Mouse (Mus musculus): ENCODE measurements around the gene Gmeb1.
A peak's percentile ranks its signal among the peaks of the same experiment; 100 is the strongest.
"Not testable (repeated sequence)": the region's sequence is repeated elsewhere in the genome, so short reads cannot be mapped to it uniquely, and the experiment has no call there.

Gene Gmeb1

DNA sequence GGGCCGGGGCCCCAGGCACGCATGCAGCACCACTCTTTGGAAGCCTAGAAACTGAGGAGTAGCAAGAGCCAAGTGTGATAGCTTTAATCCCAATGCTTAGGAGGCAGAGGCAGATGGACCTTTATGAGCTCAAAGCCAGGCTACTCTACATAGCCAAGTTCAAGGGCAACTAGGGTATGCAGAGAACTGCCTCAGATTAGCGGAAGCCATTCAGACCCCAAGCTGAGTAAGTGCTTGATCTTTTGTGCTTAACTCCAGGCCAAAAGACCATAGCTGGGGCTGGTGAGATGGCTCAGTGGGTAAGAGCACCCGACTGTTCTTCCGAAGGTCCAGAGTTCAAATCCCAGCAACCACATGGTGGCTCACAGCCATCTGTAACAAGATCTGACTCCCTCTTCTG is 39.4 kb downstream of the Gmeb1 start:
- DNase-seq (ENCODE audit: low spot score), result not testable (repeated sequence)

DNA sequence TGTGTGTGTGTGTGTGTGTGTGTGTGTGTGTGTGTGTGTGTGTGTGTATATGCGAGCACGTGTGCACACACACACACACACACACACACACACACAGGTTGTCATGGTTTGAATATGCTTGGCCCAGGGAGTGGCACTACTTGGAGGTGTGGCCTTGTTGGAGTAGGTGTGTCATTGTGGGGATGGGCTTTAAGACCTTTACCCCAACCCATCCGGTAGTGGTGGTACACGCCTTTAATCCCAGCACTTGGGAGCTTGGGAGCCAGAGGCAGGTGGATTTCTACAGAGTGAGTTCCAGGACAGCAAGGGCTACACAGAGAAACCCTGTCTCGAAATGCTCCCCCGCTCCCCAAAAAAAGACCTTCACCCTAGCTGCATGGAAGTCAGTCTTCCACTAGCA is 43.0 kb downstream of the Gmeb1 start:
- not testable (repeated sequence) for DNase-seq (ENCODE audit: low spot score)

DNA sequence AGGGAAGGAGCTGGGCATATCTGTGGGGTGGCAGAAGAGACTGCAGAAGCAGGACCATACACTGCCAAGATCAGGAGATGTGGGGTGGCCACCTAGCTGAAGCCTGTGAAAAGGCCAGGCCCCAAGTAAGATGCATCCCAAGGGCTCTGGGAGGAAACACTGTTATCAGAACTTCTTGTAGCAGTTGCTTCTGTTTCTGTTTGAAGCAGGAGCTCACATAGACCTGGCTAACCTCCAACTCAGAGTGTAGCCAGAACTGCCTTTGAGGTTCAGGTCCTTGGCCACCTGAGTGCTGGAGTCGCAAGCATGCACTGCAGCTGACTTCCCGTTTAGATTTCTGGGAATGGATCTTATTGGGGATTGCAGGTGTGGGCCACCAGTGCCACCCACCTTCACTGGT is 43.6 kb downstream of the Gmeb1 start:
- no peak for DNase-seq (ENCODE audit: low spot score)

DNA sequence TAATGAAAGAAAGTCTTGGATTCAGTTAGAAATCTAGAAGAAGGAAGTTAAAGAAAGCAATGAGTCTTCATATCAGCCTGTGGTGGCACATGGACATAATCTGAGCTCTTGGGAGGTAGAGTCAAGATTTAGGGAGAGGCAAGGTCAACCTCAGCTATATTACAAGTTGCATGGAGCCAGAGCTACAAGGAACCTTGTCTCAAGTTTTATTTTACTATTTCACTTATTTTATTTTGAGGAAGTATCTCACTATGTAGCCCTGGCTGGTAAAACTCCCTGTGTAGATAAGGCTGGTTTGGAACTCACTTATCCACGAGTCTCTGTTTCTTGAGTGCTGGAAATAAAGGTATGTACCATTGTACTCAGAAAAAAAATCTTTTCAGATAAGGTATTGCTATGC is 44.8 kb downstream of the Gmeb1 start:
- DNase-seq (ENCODE audit: low spot score), result no peak

DNA sequence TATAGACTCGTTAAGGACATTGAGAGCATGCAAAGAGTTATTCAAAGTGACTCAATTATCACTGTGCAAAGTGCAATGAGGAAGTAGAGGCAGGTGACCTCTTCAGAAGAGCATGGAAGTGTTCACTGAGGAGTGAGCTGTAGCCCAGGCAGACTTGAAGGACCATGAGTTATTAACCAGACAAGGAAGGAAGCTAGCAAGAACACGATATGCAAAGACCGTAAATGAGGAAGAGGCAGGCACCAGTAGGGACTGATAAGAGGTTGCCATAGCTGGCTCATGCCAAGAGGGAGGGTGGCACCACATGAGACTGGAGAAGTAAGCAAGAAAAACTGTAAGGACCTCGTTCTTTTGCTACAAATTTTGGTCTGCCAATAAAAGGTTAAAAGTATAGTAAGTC is 46.6 kb downstream of the Gmeb1 start:
- DNase-seq (ENCODE audit: low spot score), result no peak

DNA sequence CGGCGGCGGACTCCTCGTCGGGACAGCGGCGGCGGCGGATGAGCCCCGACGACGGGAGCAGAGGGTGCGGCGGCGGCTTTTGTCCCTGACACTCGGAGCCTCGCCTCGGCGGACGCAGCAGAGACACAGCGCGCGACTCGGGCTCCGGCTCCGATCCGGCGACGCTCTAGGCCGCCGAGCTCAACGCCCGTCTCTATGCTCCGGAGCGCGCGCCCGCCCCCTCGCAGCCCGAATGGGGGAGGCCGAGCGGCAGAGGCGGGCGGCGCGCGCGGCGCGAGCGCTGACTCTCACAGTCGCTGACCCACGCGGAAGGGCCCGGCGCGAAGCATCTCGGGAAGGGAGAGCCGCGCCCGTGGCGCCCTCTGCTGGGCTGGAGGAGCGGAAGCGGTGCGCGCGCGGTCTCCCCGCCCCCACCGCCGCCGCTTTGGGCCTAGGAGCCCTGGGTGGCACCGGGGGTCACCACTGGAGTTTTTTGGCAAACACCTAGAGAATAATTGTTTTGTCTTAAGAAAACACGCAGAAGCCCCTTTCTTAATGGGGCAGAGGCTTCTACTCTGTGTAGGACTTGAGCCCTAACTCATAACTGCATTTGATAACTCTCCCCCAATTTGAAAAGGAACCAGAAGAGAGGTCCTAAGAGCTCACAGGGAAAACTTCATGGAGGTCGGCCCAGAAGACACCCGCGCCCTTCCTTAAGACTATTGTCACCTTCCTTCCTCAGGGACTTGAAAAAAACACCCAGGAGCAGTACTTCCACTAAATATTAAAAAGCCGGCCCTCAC is 49.3 kb downstream of the Gmeb1 start, which contains the start of gene Ythdf2:
Gene Ythdf2, minus strand, starts transcription at position 351 of the 782 bp plus-strand sequence.
- peak; percentile 98 for DNase-seq (ENCODE audit: low spot score)

DNA sequence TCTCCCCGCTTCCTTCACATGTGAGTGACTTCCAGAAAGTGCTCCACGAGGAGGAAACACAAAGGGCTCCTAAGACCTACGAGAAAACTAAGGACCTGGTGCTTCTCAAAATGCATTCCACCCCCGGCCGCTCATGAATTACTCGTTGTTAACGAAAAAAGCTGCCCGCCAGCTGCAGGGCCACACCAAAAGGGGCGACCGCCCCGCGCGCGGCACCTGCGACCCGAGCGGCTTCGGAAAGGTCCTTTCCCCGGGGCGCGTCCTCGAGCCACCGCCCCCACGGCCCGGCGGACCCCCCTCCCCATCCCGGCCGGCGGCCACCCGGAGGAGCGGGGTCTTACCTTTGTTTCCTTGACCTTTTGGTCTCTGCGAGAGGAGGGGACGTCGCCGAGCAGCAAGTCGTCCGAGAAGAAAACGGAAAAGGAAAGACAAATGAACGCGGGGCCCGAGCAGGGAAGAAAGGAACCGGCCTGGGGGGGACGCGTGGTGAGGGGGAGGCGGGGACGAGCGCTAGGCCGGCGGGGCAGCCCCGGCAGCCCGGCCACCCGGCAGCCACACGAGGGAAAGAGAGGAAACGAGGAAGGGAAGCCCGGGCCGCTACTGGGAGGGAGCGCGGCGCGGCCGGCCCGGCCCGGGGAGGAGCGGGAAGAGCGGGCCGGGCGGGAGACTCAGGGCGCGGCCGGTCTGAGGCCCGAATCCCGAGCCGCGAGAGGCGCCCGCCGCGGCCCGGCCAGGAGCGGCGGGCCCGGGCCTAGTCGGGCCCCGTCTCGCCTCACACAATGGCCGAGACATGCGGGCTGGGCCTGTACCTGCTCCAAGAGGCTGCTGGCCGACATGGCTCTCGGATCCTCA is 50.1 kb downstream of the Gmeb1 start:
- DNase-seq (ENCODE audit: low spot score), result peak; percentile 26

DNA sequence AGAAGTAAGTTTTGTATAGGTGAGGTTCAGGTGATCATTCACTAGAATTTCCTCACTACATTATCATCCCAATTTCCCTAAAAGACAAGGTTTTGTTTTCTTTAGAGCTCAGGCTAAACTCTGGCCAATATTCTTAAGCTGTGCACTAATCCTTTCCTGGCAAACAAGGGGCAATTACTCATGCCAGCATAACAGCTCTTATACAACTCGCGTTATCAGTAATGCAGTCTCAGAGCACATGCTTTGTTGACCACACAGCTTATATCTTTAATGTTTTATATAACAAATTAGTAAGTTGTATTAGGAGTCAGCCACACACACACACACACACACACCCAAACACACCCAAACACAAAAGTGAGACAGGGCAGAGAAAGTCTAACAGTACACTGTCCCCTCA is 51.1 kb downstream of the Gmeb1 start:
- DNase-seq (ENCODE audit: low spot score), result no peak

DNA sequence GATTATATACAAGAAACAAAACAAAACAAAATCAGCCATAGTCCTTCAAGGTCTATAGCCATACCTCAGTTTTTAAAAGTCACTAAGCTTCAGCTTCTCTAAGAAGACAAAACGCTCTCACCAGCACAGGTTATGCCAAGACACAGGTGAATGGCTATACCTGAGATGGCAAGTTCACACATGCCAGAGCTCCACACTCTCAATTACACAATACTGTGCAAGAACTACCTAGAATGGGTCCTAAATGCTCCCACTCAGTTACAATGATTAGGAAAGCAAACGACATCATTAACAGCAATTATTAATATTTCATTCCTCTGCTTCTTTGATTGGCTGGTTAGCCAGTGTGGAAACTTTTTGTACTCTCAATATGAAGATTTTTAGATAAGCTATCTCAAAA is 52.1 kb downstream of the Gmeb1 start:
- no peak for DNase-seq (ENCODE audit: low spot score)

DNA sequence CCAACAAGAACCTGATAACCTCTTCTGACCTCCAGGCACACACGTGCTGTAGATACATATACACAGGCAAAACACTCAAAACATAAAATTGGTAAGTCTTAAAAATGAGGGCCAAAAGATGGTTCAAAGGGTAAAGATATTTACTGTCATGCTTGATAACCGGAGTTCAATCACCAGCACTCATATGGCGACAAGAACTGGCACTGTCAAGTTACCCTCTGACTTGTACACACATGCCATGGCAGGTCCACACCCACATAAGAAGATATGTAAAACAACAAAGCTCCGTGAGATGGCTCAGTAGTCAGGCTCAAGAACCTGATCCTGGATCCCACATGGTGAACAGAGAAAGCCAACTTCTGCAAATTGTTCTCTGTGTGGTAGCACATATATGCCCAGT is 54.1 kb downstream of the Gmeb1 start:
- no peak for DNase-seq (ENCODE audit: low spot score)

DNA sequence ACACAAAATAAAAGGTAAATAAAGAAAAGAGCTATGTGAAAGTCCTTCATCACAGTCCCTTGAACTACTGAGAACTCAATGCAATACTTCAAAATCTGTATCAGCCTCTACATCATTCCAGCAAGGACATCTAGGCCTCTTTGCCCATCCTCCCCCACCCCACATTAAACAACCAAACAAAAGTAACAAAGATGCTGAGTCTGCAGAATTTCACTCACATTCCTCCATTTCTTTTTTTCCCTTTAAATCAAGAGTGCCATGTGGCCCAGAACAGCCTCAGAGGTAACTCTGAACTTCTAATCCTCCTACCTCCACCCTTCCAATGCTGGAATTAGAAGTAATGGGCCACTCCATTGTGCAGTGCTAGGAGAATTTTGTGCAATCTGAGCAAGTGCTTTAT is 62.6 kb downstream of the Gmeb1 start:
- DNase-seq (ENCODE audit: low spot score), result no peak

DNA sequence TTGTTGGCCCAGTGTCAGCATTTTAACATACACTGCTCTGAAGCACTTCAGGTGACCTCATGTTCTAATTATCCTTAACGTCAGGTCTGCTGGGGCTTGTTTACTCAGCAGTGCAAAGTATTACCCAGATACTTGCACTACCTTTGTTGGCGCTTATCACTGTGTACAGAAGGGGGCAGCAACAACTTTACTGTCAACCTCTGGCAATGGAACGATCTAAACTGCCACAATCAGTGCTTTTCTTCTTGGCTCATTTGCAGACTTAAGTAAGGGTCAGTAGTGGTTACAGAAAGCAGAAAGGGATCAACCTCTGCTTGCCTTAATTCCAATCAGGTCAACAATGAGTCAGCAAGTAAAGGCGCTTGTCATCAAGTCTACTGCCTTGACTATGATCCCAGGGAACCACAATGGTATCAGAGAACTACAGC is 63.1 kb downstream of the Gmeb1 start:
- peak; percentile 46 for DNase-seq (ENCODE audit: low spot score)

DNA sequence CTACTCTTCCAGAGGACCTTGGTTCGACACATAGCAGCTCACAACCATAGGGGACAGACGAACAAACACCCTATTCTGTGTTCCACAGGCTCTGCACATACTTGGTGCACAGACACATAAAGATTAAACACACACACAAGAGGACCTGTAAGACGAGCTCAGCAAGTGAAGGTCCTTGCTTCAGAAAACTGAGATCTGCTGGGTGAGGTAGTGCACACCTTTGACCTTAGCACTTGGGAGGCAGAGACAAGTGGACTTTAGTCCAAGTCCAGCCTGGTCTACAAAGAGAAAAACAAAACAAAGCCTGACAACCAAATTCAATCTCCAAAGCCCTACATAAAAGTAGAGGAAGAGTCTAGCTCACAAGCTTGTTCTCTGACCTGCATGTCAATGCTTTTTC is 66.4 kb downstream of the Gmeb1 start:
- DNase-seq (ENCODE audit: low spot score), result no peak

DNA sequence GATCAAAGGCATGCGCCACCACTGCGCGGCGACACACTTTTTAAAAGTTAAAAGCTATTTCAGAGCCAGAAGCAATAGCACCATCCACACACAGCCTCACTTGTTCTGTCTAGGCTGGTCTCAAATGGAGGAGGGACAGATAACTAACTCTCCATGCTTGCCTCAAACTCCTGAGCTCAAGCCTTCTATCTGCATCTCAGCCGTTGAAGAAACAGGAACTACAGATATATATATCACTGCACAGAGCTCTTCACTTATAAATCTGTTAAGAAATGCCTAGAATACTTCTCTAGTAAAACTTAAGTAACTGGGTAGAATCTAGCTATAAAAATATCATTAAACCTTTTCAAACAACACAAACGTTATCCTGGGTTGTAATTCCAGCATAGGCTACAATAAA is 67.0 kb downstream of the Gmeb1 start:
- DNase-seq (ENCODE audit: low spot score), result no peak

DNA sequence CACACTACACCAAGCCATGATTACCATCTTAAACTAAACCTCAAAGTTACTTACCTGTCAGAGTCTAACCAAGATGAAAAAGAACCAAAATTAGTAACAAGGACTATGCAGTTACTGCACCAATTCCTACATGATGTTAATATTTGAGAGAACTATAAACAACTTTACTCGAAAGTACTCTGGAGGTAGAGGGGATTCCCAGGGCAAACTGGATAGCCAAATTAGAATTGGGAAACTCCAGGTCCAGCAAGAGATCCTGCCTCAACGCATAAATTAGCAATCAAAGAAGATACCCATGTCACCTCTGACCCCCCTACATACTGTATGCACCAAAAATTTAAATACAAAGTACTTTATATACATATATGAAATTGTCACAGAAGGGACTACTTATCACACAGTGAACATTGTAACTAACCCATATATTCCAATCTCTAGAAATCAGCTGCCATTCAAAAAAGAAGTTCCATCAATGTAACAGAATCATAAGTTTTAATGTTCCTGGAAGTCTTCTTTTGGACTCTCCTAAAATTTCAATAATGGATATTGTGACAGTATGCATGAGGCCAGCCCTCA is 73.5 kb downstream of the Gmeb1 start:
- no peak for DNase-seq (ENCODE audit: low spot score)

DNA sequence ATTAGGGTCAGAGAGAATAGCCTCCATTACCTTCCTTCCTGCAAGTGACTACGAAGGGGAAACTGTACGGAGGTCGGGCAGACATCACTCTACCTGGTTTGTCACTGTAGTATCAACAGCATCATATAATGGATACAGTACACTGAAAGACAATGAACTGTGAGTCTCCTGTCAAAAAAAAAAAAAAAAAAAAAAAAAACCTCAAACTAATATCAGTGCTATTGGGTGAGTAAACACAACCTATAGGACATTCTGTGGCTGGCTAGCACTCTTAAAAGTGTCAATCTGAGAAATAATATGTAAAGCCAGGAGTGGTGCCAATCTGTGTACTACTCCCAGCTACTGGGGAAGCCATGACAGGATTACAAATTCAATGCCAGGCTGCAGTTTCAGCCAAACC is 78.2 kb downstream of the Gmeb1 start:
- no peak for DNase-seq (ENCODE audit: low spot score)

DNA sequence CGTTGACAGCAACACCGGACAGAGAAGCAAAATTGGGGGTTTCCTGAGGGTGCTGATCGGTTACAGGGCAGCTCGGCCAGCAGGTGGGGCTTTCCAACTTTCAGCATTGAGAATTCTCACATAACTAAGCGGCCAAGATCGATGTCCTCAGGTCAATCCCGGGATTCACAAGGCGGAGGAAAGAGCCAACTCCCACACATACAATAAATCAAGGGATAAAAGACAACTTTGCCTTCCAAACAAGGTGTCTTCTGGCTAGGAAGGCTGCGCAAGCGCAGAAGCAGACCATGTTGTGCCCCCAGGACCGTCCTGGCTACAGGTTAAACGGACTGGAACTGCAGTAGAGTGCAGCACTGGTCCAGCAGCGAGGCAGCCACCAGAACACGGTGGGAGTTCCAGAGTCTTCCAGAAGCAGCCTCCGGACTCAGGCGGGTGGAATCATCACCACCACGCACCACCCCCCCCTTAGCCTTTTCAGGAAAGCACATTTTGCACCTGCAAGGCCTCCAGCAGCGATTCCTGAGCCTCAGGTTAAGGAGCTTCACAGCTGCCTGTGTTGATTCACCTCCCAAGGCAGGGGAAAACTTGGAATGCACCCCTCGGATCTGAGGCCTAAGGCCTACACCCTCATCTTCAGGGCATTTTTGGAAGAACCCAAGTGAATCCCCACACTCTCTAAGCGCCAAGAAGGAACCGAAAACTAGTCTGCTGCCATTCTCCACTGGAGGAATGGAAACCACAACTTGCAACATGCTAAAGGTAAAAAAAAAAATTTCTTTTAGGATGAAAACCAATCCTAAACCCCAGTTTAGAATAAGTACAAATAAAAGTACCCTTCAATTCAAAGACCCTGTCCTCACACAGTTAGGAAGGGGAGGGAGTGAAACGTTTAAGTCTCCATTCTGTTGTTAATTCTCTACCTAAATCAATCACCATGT is 79.4 kb downstream of the Gmeb1 start:
- no peak for DNase-seq (ENCODE audit: low spot score)

DNA sequence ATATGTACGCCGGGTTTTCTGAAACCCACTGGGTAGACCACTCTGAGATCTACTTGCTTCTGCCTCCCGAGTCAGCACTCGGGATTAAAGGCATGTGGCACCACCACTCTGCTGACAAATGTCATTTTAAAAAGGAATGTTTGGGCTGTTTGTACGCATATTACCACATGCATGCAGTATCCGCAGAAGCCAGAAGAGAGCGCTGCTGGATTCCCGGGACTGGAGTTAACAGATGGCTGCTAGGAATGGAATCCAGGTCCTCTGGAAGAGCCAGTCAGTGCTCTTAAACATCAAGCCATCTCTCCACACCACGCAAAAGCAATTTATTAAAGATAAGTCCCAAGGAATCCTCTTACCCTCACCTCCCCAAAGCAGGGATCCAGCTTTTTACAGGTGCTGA is 80.7 kb downstream of the Gmeb1 start:
- peak; percentile 57 for DNase-seq (ENCODE audit: low spot score)

DNA sequence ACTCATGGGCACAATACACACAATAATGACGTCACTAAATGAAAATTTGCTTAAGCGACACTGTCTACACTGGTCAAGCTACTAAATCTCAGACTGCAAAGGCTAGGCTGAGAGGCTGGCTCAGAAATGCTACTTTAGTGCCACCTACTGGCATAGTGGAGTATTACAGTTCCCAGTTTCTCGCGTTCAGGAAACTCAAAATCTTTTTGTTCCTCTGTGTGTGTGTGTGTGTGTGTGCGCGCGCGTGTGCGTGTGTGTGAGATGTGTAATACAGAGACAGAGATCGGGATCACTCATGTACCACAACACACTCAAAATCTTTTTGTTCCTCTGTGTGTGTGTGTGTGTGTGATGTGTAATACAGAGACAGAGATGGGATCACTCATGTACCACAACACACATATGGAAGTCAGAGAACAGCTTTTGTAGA is 82.8 kb downstream of the Gmeb1 start:
- DNase-seq (ENCODE audit: low spot score), result peak; percentile 67

DNA sequence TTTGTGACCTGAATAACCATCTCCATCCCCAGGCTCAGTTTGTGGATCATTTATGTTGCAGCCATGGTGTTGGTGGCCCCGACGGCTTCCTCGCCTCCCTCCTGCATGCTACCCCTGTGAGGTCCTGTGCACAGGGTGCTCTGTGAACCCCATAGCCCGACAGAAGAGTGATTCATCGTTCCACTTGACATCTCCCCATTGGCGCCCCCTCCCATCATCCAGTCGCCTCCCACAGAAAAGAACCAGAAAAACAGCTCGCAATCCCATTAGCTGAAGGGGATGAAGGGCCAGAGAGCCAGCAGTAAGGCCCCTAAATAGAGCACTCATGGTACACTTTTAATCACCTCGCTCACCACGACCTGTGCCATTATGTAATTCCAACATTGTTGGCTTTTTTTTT is 84.9 kb downstream of the Gmeb1 start:
- no peak for DNase-seq (ENCODE audit: low spot score)
